Mouse (Mus musculus): ENCODE results near the gene Hyal3. TPM values are rescaled to one million over a fixed set of nuclear protein-coding genes. Genes with fewer than 3 reads are reported as not detected.

The Hyal3 gene
- polyA plus RNA-seq, 1 experiment from 2014 or later = 0.39 TPM

DNA sequence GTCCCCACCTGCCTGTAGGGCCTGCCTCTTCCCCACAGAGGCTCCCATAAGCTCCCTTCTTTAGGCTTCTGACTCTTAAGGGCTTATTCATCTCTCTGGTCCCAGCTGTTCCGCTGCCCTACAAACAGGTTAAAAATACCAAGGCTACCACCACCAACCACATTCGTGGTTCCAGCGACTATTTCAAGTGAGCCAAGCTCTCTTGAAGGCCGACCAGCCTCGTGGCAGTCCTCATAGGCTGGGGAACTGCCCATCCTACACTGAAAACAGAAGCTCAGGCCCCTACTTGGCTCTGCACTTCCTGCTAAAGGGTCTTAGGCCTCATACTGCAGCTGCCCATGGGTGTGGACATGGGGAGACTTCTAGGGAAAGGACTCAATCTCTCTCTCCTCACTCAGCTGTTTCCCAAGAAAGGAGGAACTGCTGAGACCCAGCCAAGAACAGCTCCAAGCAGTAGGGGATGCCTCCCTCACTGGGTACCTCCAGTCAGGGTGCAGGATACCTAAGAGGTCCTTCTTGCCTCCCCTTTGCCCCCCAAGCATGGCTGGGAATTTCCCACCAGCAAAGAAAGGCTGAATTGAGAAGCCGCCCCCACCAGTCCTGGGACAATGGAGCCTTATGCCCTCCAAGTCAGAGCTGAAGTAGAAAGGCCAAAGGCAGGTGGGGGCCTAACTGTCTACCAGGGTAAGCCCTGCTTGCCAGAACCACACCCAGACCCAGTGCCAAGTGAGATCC, 31.0 kb downstream of the Hyal3 start:
- no peak for ATAC-seq (ENCODE audit: low FRiP score)
- Histone ChIP-seq H3K4me2 (replicated peaks; ENCODE audit: low read depth, low read length) (peak overlapping the region; percentile 59; the same call in 1 of the 2 replicates), H3K4me1 (replicated peaks; ENCODE audit: control insufficient read depth, insufficient read depth, low read length) (peaks cover 24% of the 10 kb centered on the region), H3K9ac (ENCODE audit: low read depth, low read length) (peak overlapping the region; percentile 61), H3K36me3 (ENCODE audit: control insufficient read depth, insufficient read depth, low read length) (peaks cover 15% of the 10 kb centered on the region; the same call in 1 of the 2 replicates), H3K27ac (ENCODE audit: low read depth, low read length) (peak overlapping the region; percentile 94), H3K4me3 (ENCODE audit: low read depth, low read length) (no peak overlapping the region), H3K9me3 (ENCODE audit: control insufficient read depth, low read length) (no peaks in the 10 kb centered on the region), H3K27me3 (ENCODE audit: control insufficient read depth, insufficient read depth, low read length) (no peaks in the 10 kb centered on the region)
- no peak for DNase-seq (ENCODE audit: low spot score)
- 80% methylated on average over 6 of the region's 6 CpGs for WGBS

DNA sequence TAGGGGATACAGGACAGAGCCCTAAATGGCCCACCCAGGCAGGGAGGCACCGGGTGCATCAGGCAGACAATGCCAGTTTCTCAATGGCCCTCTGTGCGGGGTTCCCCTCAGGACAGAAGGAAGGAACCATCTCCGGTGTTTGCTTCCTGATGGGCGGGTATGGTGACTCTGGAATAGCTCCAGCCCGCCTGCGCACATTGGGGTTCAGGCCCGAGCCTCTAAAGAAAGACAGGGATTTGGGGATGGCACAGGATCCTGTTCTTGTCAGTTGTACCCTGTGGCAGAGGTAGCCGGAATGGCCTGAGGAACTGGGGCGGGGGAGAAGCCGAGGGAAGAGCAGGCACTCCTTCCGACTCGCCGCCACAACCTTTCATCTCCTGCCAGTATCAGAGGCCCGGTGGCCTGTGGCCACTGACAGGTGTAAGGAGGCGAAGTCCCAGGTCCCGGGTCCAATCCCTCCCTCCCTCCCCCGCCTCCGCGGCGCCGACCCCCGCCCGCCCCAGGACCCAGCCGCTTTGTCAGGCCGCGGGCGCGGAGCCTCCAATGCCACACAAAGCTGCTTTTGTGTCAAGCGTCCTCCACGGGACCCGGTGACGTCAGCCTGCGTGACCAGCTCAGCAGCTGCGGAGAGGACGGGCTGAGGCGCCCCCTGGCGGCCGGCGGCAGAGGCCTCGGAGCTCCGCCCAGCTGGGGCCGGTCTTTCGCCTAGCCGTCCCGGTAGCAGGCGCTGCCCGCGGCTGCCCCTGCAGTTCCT, 31.8 kb downstream of the Hyal3 start:
- Histone ChIP-seq H3K27ac (ENCODE audit: low read depth, low read length) (peak overlapping the region; percentile 94), H3K27me3 (ENCODE audit: control insufficient read depth, insufficient read depth, low read length) (no peaks in the 10 kb centered on the region), H3K9me3 (ENCODE audit: control insufficient read depth, low read length) (no peaks in the 10 kb centered on the region)

GRCm38 (mm10) chr9:107612945-107613569, 32.4 kb downstream of the Hyal3 start:
- Histone ChIP-seq H3K27ac (ENCODE audit: low read depth, low read length) (peak overlapping the region; percentile 94), H3K4me3 (ENCODE audit: low read depth, low read length) (peak overlapping the region; percentile 18; the same call in 1 of the 2 replicates), H3K4me1 (replicated peaks; ENCODE audit: control insufficient read depth, insufficient read depth, low read length) (peaks cover 24% of the 10 kb centered on the region), H3K27me3 (ENCODE audit: control insufficient read depth, insufficient read depth, low read length) (no peaks in the 10 kb centered on the region), H3K9ac (ENCODE audit: low read depth, low read length) (no peak overlapping the region; the same call in 1 of the 2 replicates), H3K36me3 (ENCODE audit: control insufficient read depth, insufficient read depth, low read length) (peaks cover 20% of the 10 kb centered on the region), H3K9me3 (ENCODE audit: control insufficient read depth, low read length) (no peaks in the 10 kb centered on the region), H3K4me2 (replicated peaks; ENCODE audit: low read depth, low read length) (peak overlapping the region; percentile 25; the same call in 1 of the 2 replicates)
- 12% methylated on average over 12 of the region's 12 CpGs for WGBS
- DNase-seq (ENCODE audit: low spot score) (no peak), ATAC-seq (ENCODE audit: low FRiP score) (peak; percentile 37)

More for the DNA sequence above, 31.8 kb downstream of the Hyal3 start:
- H3K9ac ChIP-seq (ENCODE audit: low read depth, low read length) = peak overlapping the region; percentile 61
- H3K36me3 ChIP-seq (ENCODE audit: control insufficient read depth, insufficient read depth, low read length) = peaks cover 16% of the 10 kb centered on the region; the same call in 1 of the 2 replicates
- 4% methylated on average over 28 of the region's 48 CpGs for WGBS
- peak overlapping the region; percentile 18; the same call in 1 of the 2 replicates for H3K4me3 ChIP-seq (ENCODE audit: low read depth, low read length)
- peak overlapping the region; percentile 59 for H3K4me2 ChIP-seq (replicated peaks; ENCODE audit: low read depth, low read length)
- ATAC-seq (ENCODE audit: low FRiP score) (peak; percentile 93), DNase-seq (ENCODE audit: low spot score) (peak; percentile 100)
- peaks cover 24% of the 10 kb centered on the region for H3K4me1 ChIP-seq (replicated peaks; ENCODE audit: control insufficient read depth, insufficient read depth, low read length)

DNA sequence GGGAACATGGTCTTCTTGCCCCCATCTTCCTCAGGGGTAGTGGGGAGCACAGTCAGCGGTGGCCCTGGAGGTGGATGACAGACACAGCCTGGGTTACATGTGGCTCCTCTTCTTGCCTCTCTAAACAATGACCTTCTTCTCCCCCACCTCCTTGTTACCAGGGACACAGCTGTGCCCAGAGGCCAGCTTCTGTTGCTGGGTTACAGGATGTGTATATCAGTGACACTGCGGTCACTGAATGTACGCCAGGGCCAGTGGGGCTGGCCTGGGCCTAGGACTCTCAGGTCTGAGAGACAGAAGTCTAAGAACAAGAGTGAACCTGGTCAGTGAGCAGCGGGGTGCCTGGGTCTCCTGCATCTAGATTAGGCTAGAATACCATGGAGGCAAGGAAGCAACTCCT, 34.4 kb downstream of the Hyal3 start:
- peak overlapping the region; percentile 61 for H3K27ac ChIP-seq (ENCODE audit: low read depth, low read length)
- WGBS = 52% methylated on average over 4 of the region's 4 CpGs
- H3K4me2 ChIP-seq (replicated peaks; ENCODE audit: low read depth, low read length) = no peak overlapping the region
- DNase-seq (ENCODE audit: low spot score) = peak; percentile 48
- no peak for ATAC-seq (ENCODE audit: low FRiP score)
- H3K9ac ChIP-seq (ENCODE audit: low read depth, low read length) = no peak overlapping the region
- peaks cover 16% of the 10 kb centered on the region for H3K4me1 ChIP-seq (replicated peaks; ENCODE audit: control insufficient read depth, insufficient read depth, low read length)
- no peaks in the 10 kb centered on the region for H3K27me3 ChIP-seq (ENCODE audit: control insufficient read depth, insufficient read depth, low read length)
- H3K9me3 ChIP-seq (ENCODE audit: control insufficient read depth, low read length) = no peaks in the 10 kb centered on the region
- H3K36me3 ChIP-seq (ENCODE audit: control insufficient read depth, insufficient read depth, low read length) = peaks cover 27% of the 10 kb centered on the region
- no peak overlapping the region for H3K4me3 ChIP-seq (ENCODE audit: low read depth, low read length)

GRCm38 (mm10) chr9:107617461-107617860, 36.8 kb downstream of the Hyal3 start:
- no peak for DNase-seq (ENCODE audit: low spot score)
- no peak overlapping the region for H3K4me2 ChIP-seq (replicated peaks; ENCODE audit: low read depth, low read length)
- no peaks in the 10 kb centered on the region for H3K27me3 ChIP-seq (ENCODE audit: control insufficient read depth, insufficient read depth, low read length)
- H3K36me3 ChIP-seq (ENCODE audit: control insufficient read depth, insufficient read depth, low read length) = peaks cover 29% of the 10 kb centered on the region
- H3K9me3 ChIP-seq (ENCODE audit: control insufficient read depth, low read length) = no peaks in the 10 kb centered on the region
- H3K9ac ChIP-seq (ENCODE audit: low read depth, low read length) = no peak overlapping the region
- no peak overlapping the region for H3K27ac ChIP-seq (ENCODE audit: low read depth, low read length)
- ATAC-seq (ENCODE audit: low FRiP score) = no peak
- no peak overlapping the region for H3K4me3 ChIP-seq (ENCODE audit: low read depth, low read length)
- 85% methylated on average over 2 of the region's 2 CpGs for WGBS
- H3K4me1 ChIP-seq (replicated peaks; ENCODE audit: control insufficient read depth, insufficient read depth, low read length) = peaks cover 7% of the 10 kb centered on the region

GRCm38 (mm10) chr9:107618098-107618497, 37.5 kb downstream of the Hyal3 start:
- H3K4me3 ChIP-seq (ENCODE audit: low read depth, low read length) = no peak overlapping the region
- H3K9ac ChIP-seq (ENCODE audit: low read depth, low read length) = no peak overlapping the region
- H3K36me3 ChIP-seq (ENCODE audit: control insufficient read depth, insufficient read depth, low read length) = peaks cover 29% of the 10 kb centered on the region
- H3K4me1 ChIP-seq (replicated peaks; ENCODE audit: control insufficient read depth, insufficient read depth, low read length) = peaks cover 7% of the 10 kb centered on the region
- no peak overlapping the region for H3K4me2 ChIP-seq (replicated peaks; ENCODE audit: low read depth, low read length)
- DNase-seq (ENCODE audit: low spot score) (no peak), ATAC-seq (ENCODE audit: low FRiP score) (no peak)
- H3K27ac ChIP-seq (ENCODE audit: low read depth, low read length) = no peak overlapping the region
- 93% methylated on average over 6 of the region's 6 CpGs for WGBS
- no peaks in the 10 kb centered on the region for H3K9me3 ChIP-seq (ENCODE audit: control insufficient read depth, low read length)
- no peaks in the 10 kb centered on the region for H3K27me3 ChIP-seq (ENCODE audit: control insufficient read depth, insufficient read depth, low read length)

GRCm38 (mm10) chr9:107618778-107619545, 38.3 kb downstream of the Hyal3 start:
- no peak for DNase-seq (ENCODE audit: low spot score)
- WGBS = 80% methylated on average over 13 of the region's 13 CpGs
- peaks cover 30% of the 10 kb centered on the region for H3K36me3 ChIP-seq (ENCODE audit: control insufficient read depth, insufficient read depth, low read length)

DNA sequence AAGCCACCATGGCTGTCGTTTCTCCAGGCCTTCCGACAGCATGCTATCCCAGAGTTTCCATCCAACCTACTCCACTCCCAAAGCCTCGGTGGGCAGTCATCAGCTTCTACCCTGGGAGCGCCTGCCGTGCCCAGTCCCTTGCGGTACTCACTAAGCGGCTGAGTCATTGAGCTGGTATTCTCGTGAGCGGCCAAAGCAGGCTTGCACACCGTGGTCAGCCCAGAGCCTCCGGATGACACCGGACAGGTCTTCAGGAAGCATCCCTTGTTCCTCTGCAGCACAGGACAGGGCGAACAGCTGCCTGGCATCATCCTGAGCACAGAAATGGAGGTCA, 38.9 kb downstream of the Hyal3 start:
- no peaks in the 10 kb centered on the region for H3K9me3 ChIP-seq (ENCODE audit: control insufficient read depth, low read length)
- peaks cover 7% of the 10 kb centered on the region for H3K4me1 ChIP-seq (replicated peaks; ENCODE audit: control insufficient read depth, insufficient read depth, low read length)
- H3K27ac ChIP-seq (ENCODE audit: low read depth, low read length) = 0 out of 2 replicates have a peak overlapping the region, but pooled peaks have one; percentile 27
- DNase-seq (ENCODE audit: low spot score) = no peak
- H3K4me2 ChIP-seq (replicated peaks; ENCODE audit: low read depth, low read length) = no peak overlapping the region
- no peak overlapping the region for H3K9ac ChIP-seq (ENCODE audit: low read depth, low read length)
- no peak overlapping the region for H3K4me3 ChIP-seq (ENCODE audit: low read depth, low read length)
- ATAC-seq (ENCODE audit: low FRiP score) = no peak
- no peaks in the 10 kb centered on the region for H3K27me3 ChIP-seq (ENCODE audit: control insufficient read depth, insufficient read depth, low read length)
- H3K36me3 ChIP-seq (ENCODE audit: control insufficient read depth, insufficient read depth, low read length) = peaks cover 32% of the 10 kb centered on the region
- WGBS = 84% methylated on average over 13 of the region's 13 CpGs

More at GRCm38 (mm10) chr9:107618778-107619545, 38.3 kb downstream of the Hyal3 start:
- peak overlapping the region; percentile 17; the same call in 1 of the 2 replicates for H3K27ac ChIP-seq (ENCODE audit: low read depth, low read length)
- H3K9me3 ChIP-seq (ENCODE audit: control insufficient read depth, low read length) = no peaks in the 10 kb centered on the region
- H3K27me3 ChIP-seq (ENCODE audit: control insufficient read depth, insufficient read depth, low read length) = no peaks in the 10 kb centered on the region
- H3K4me1 ChIP-seq (replicated peaks; ENCODE audit: control insufficient read depth, insufficient read depth, low read length) = peaks cover 7% of the 10 kb centered on the region
- H3K9ac ChIP-seq (ENCODE audit: low read depth, low read length) = no peak overlapping the region
- H3K4me2 ChIP-seq (replicated peaks; ENCODE audit: low read depth, low read length) = no peak overlapping the region
- H3K4me3 ChIP-seq (ENCODE audit: low read depth, low read length) = no peak overlapping the region
- ATAC-seq (ENCODE audit: low FRiP score) = no peak
